Mouse (Mus musculus): Measurements from ENCODE around the gene Rgs4. TPM values are rescaled to one million over a fixed set of nuclear protein-coding genes. Genes with fewer than 3 reads are reported as not detected.

The Rgs4 gene
- 100 to 1,000 TPM; 299 to 399 (median 336) TPM for total RNA-seq (2022)

DNA sequence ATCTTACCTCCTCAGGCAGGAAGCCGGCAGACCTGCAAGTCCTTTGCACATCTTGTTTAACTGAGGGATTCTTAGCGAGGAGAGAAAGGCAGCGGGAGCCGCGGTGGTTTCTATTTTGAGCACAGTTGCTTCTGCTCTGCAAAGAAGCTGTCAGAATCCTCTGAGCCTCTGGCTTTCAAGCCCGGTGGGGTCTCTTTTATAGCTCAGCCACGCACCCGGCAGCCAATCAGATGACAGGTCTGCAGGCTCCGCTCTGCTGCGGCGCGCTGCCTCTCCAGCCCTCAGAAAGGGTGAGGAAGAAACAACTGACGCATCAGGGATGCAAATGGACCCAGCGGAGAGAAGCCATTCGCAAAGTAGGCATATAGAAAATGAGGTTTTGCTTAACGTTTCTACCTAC is at the start of gene Rgs4:
Gene Rgs4 (minus strand): TSS at position 170 of the 400 bp plus-strand sequence.
- peak; percentile 82 to 86 for DNase-seq (ENCODE audit: low spot score in 2 of 2)

DNA sequence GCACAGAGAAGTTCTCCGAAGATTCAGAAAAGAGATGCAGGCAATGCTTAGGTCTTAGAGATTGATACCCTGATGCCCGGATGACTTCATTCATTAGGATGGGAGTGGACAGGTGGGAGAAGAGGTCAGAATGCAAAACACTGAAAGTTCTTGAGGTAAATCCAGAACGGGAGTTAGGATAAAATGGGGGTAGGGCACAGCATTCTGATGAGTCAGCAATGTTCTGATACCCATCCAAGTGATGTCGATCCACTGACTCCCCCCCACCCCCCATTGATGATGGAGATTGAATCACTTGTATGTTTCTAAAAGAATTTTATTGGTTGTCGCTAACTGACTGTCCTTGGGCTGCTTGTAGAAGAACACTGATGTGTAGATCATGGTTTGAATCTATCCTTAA is 45.0 kb upstream of the Rgs4 start:
- DNase-seq (ENCODE audit: low spot score in 2 of 2) = no peak

DNA sequence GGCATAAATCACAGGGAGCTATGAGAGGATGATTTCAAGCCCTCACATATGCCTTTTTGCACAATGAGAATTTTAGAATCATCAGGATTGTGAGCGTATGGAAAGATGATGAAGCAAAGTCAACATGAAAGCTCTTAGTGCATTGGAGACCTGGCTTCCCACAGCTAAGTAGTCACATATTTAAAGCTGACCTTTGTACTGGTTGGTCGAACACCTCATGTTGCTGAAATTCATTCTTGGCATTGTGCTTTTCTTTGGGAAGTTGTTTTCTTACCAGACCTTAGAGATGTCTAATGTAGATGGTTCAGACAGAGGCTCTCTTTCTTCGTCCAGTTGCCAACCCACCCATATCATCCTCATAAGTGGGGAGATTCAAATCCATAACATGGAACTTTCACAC is 38.5 kb upstream of the Rgs4 start:
- no peak for DNase-seq (ENCODE audit: low spot score in 2 of 2)

- DNase-seq (ENCODE audit: low spot score in 2 of 2) = no peak
Measured at GRCm38 (mm10) chr1:169776566-169776965, 29.1 kb upstream of the Rgs4 start.

DNA sequence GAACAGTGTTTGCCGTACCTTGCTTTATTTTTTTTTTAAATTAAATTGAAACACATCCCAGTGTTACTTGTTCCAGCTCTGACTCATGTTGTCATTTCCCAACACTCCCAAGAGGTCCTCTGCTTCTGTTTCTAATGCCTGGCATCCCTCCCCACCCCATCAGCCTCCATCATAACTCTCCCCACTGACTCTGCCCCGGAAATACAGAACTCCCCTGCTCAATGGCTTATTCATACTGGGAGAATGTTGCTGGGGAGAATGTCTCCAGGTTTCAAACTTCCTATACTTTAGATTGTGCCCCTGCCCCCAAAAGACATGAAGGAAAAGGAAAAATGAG is 17.1 kb upstream of the Rgs4 start:
- DNase-seq (ENCODE audit: low spot score in 2 of 2) = no peak

DNA sequence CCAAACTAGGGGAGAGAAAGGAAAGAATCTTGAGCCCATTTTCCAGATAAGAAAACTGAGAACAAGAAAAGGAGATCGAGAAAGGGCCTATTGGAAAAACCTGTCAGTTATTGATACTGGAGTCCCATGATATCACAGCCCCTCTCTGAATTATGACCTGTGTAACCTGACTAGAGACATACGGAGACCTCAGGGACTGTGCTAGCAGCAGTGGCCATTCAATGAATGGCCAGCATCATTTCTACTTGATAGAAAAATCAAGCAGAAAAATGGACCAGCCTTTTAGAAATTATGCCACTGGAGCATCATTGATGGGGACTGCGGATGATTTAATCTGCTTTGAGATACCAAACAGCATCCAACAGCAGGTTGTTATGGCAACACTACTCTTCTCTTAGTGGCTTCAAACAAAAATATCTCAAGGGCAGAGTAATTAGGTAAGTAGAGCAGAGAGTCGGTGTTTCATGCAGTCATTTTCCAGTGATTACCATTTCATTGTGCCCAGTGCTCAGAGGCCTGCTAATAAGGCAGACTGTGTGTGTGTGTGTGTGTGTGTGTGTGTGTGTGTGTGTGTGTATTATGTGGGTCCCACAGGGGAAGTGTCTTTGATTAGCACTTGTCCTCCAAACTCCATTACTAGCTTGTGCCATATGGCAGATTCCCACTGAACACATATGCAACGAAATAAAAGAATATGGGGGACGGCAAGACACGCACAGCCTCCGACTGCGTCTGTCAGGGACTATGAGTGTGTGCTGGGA is 16.6 kb upstream of the Rgs4 start:
- peak in 1 of 2 experiments; percentile 66 for DNase-seq (ENCODE audit: low spot score in 2 of 2)

DNA sequence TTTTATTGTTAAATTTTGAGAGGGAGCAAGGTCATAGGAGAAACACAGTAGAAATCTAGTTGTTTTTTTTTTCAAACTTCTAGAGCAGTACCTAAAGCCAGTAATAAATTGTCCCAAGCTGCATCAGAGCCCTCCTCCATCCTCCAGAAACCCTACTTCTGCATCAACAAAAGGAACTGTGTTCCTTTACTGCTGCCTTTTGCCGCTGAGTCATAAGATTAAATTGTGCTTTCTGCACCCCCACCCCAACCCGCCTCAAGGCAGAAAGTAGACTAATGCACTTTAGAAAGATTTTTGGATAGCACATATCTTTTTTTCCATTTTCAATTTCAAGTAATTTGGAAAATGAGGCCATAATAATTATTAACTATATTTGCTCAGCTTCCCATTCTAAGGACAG is 15.1 kb upstream of the Rgs4 start:
- DNase-seq (ENCODE audit: low spot score in 2 of 2) = no peak

DNA sequence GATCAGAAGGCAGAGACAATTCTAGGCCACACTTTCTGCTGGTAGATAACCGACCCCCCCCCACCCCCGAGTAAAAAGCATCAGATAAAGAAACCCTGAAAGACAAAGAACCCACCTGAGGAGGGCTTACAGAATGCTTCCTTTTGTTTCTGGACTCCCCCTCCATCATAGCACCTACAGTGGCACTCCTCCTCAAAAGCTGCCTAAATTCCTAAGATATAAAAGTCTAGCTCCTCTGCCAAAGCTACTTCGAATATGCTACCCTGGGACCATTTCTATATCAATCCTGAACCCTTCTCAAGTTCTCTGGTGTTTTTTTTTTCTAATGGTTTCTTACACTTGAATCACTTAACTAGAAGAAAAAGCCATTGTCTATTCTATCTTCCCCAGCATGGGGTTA is 9.1 kb upstream of the Rgs4 start:
- no peak for DNase-seq (ENCODE audit: low spot score in 2 of 2)

DNA sequence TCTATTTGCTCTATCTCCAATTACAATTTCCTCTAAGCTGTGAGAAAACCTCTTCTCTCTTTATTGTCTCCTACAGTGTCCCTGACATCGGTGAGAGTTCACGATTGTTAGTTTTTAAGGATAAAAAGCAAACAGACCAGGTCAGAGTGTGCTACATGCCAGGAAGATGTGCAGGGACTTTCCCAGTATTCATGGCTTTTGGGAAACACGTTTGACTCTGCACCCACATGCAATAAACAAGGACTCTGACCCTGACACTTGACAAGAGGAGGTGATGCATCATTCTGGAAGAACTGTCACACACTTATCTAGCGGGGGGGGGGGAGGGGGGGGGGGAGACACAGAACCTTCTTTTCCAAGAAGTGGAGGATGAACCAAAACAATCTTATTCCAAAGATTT is 5.0 kb upstream of the Rgs4 start:
- DNase-seq (ENCODE audit: low spot score in 2 of 2) = no peak

- DNase-seq (ENCODE audit: low spot score in 2 of 2) = peak in 1 of 2 experiments; percentile 36
Measured at GRCm38 (mm10) chr1:169748439-169748838, 997 bp upstream of the Rgs4 start.

DNA sequence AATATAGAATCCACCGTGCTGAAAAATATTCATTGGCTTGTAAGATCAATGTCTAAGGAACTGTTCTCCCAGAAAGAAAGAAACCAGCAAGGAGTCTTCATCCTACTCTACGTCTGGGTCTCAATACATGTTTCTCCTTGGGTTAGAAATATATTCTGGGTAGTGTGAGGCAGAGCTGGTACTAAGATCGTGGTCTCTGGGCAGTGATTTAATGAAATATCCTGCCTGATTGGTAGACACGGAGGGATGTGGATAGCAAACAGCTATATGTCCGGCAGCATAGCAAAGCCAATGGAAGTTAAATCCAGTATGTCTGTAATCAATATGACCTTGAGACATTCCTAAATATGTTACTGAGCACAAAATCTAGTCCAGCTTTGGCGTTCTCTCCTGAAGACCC is 460 bp upstream of the Rgs4 start:
- DNase-seq (ENCODE audit: low spot score in 2 of 2) = no peak

GRCm38 (mm10) chr1:169741147-169741546 is 6.3 kb downstream of the Rgs4 start:
- no peak for DNase-seq (ENCODE audit: low spot score in 2 of 2)

DNA sequence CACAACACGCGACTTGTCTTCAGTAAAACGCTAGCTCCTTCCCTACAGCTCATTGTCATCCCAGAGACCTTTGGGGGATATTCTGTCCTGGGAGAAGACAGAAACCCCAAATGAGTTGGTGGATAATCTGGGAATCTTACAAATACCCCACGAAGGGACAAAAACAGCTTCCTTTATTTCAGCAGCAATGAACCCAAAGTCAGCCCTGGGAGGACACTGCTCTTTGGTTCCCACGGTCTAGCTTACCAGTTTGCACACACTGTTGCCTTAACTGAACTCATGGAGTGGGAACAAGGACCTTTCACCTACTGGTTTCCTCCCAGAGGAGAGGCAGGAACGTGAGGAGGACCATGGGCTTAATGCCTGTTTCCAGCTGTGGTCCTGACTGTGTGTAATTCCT is 10.2 kb downstream of the Rgs4 start:
- DNase-seq (ENCODE audit: low spot score in 2 of 2) = no peak

- no peak for DNase-seq (ENCODE audit: low spot score in 2 of 2)
Measured at GRCm38 (mm10) chr1:169736139-169736538, 11.3 kb downstream of the Rgs4 start.

- DNase-seq (ENCODE audit: low spot score in 2 of 2) = no peak
Measured at GRCm38 (mm10) chr1:169730599-169731100, 16.8 kb downstream of the Rgs4 start.

DNA sequence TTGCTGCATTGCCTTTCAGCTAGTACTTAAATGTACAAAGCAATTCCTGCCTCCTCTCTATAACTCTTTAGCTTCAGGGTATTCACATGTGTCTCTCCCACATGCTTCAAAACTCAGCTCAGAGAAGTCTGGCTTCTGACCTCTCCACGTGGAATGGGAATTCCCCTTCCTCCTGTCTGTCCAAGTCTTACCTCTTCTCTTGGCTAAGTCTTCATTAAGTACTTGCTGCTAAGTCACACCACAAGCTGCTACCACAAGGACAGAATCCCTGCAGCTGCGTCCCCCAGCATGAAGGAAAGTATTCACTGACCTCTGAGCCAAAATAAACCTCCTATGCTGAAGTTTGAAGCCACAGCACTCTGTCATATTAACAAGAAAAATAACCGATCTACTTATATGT is 21.1 kb downstream of the Rgs4 start:
- no peak for DNase-seq (ENCODE audit: low spot score in 2 of 2)

GRCm38 (mm10) chr1:169721836-169722235 is 25.6 kb downstream of the Rgs4 start:
- no peak for DNase-seq (ENCODE audit: low spot score in 2 of 2)

- no peak for DNase-seq (ENCODE audit: low spot score in 2 of 2)
Measured at GRCm38 (mm10) chr1:169704395-169705087, 42.9 kb downstream of the Rgs4 start.

GRCm38 (mm10) chr1:169699184-169699583 is 48.3 kb downstream of the Rgs4 start:
- DNase-seq (ENCODE audit: low spot score in 2 of 2) = no peak

DNA sequence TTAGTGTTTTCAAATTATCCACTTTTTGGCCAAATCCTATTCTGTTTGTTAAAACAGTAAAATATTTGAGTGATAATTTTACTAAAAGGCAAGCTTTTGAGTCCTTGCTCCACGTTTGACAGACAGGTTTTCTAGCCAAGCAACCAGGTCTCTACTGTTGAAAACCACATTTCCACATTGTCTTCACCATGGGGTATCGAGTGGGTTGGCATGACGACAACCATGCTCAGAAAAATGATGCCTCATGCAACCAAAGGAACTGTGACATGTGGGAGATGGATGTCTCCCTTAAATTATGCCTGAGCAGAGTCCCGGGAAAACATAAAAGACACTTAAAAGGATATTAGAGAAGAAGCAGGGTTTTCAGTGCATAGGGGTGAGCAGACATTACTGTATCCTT is 50.2 kb downstream of the Rgs4 start:
- DNase-seq (ENCODE audit: low spot score in 2 of 2) = no peak

- DNase-seq (ENCODE audit: low spot score in 2 of 2) = no peak
Measured at GRCm38 (mm10) chr1:169695356-169695755, 52.1 kb downstream of the Rgs4 start.

GRCm38 (mm10) chr1:169693537-169693936 is 53.9 kb downstream of the Rgs4 start:
- no peak for DNase-seq (ENCODE audit: low spot score in 2 of 2)

DNA sequence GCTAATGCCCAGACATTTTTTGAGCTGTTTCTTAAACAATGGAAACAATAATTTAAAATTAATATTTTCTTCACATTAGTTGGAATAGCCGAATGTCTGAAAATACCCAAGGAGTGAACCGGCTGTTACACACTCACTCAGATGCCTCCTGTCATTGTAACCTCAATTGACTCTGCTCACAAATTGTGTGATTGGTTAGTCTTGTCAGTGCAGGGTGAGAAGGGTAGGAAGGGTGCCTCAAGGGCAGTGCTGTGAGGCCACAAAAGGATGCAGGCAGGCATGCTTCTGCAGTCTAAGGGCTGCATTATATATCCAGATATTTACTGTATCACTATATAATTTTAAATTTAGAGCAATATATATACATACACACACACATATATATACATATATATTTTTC is 54.4 kb downstream of the Rgs4 start:
- DNase-seq (ENCODE audit: low spot score in 2 of 2) = no peak

All from left cerebral cortex, adult 8-10 months (tissue).